Mouse (Mus musculus) E14TG2a.4 (cell line): Measurements from ENCODE around the gene Cdk15.

ENCODE experiments used
- CTCF ChIP-seq: conservative IDR thresholded peaks from 2 replicates; pipeline ENCODE4 v1.5.1; 2014; ENCODE audit warnings: low read length
- NANOG ChIP-seq: IDR thresholded peaks from 2 replicates; pipeline ENCODE4 v1.6.1; 2014; ENCODE audit warnings: borderline replicate concordance, low read length, mixed read lengths

- peak; percentile 61 for TF ChIP-seq CTCF
- TF ChIP-seq NANOG = no peak
Observed at GRCm38 (mm10) chr1:59316386-59317051, 59.8 kb downstream of the Cdk15 start.
